Mouse (Mus musculus) heart, postnatal 0 days (tissue): ENCODE measurements around the gene Slc25a26.

Experiments used
- CTCF ChIP-seq: IDR thresholded peaks from 2 replicates; pipeline ENCODE4 v1.5.1; 2016; ENCODE audit warnings: antibody characterized with exemption, control low read depth, low read depth
- EP300 ChIP-seq: IDR thresholded peaks from 2 replicates; pipeline ENCODE4 v1.6.1; 2016; ENCODE audit warnings: antibody characterized with exemption, low read depth

DNA sequence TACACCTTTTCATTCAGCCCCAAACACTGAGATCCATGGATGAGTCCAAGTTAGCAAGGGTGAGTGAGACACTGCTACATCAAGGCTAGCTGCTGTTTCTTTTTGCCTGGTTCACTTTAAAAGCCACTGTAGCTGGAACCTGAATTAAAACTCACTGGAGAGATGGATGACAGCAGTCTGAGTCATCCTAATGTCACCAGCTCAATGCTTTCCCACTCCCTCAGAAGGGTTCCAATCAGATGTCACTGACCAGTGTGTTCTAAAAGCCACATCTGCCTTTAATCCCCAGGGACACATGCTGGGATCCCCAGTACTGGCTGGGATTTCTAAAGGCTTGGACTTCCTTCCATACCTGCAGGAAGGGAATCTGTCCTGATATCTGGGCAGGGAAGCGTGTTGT is 141.9 kb downstream of the Slc25a26 start:
- TF ChIP-seq CTCF, result no peak
- no peak for TF ChIP-seq EP300
